ENCODE assay signal across 19 mouse cellular contexts in the genomic region with DNA sequence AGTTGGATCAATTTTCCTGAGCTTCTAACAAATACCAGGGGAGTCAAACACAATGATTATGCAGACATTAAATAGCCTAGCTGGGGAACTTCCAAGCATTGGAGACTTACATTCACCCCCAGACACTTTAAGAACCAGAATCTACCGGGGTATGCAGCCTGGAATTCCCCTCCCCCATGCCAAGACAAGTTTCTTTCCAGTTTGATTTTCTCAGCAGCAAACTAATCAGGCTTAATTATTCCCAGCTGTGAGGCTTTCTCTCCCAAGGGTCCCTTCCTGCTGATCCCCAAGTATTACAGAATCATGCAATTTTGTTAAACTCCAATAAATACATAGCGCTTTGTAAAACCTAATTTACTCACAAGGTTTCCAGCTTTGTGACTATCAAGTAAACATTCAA.
DNase-seq lines count a peak whose midpoint lies in the region; ATAC-seq lines count a peak whose summit lies in the region.
"Had no signal": no experiment of that assay in that cellular context is flagged by ENCODE, and none has a peak within 500 bp of the region (broad histone marks: within the 10 kb centered on the region; RNA-seq: fewer than 3 reads in every experiment).

No protein-coding gene starts in this region.

- H3K27me3 ChIP-seq in lung, embryonic 16.5 days (ENCODE audit: control insufficient read depth, insufficient read depth, low read depth, low read length), result no peaks in the 10 kb centered on the region
- H3K27me3 ChIP-seq in embryonic facial prominence, embryonic 10.5 days (replicated peaks; ENCODE audit: low read depth, poor library complexity, severe bottlenecking), result no peaks in the 10 kb centered on the region
- H3K27me3 ChIP-seq: heart, embryonic 15.5 days; limb, embryonic 15.5 days; lung, embryonic 15.5 days had no signal

- WGBS in lung, embryonic 16.5 days, result 11% methylated on average over 2 of the region's 2 CpGs
- WGBS in embryonic facial prominence, embryonic 10.5 days, result 15% methylated on average over 2 of the region's 2 CpGs

- no peak overlapping the region for H3K4me3 ChIP-seq in lung, embryonic 16.5 days (ENCODE audit: low read length)
- H3K4me3 ChIP-seq in embryonic facial prominence, embryonic 10.5 days, result no peak overlapping the region
- H3K4me3 ChIP-seq: heart, embryonic 15.5 days; limb, embryonic 15.5 days; lung, embryonic 15.5 days; midbrain, embryonic 12.5 days had no signal

- 0 out of 2 replicates have a peak overlapping the region, but pooled peaks have one; percentile 4 for H3K27ac ChIP-seq in lung, embryonic 16.5 days (ENCODE audit: low read length)
- H3K27ac ChIP-seq in embryonic facial prominence, embryonic 10.5 days (replicated peaks), result peak overlapping the region; percentile 74
- H3K27ac ChIP-seq: heart, embryonic 15.5 days; limb, embryonic 15.5 days; liver, embryonic 14.5 days; lung, embryonic 15.5 days; midbrain, embryonic 12.5 days had no signal

- H3K9me3 ChIP-seq in lung, embryonic 16.5 days (ENCODE audit: control insufficient read depth, low read length), result no peaks in the 10 kb centered on the region
- no peaks in the 10 kb centered on the region for H3K9me3 ChIP-seq in embryonic facial prominence, embryonic 10.5 days
- H3K9me3 ChIP-seq: heart, embryonic 15.5 days; limb, embryonic 15.5 days; lung, embryonic 15.5 days; midbrain, embryonic 12.5 days had no signal

- peaks cover 4% of the 10 kb centered on the region for H3K4me1 ChIP-seq in lung, embryonic 16.5 days (replicated peaks; ENCODE audit: control insufficient read depth, insufficient read depth, low read length)
- H3K4me1 ChIP-seq in embryonic facial prominence, embryonic 10.5 days, result peaks cover 36% of the 10 kb centered on the region
- H3K4me1 ChIP-seq: heart, embryonic 15.5 days; limb, embryonic 15.5 days; midbrain, embryonic 12.5 days had no signal

- no peak overlapping the region for H3K9ac ChIP-seq in lung, embryonic 16.5 days (ENCODE audit: low read length)
- H3K9ac ChIP-seq: heart, embryonic 15.5 days; limb, embryonic 15.5 days; liver, embryonic 14.5 days; lung, embryonic 15.5 days; midbrain, embryonic 12.5 days had no signal

- no peak overlapping the region for H3K4me2 ChIP-seq in lung, embryonic 16.5 days (ENCODE audit: low read depth, low read length)
- H3K4me2 ChIP-seq: heart, embryonic 15.5 days; limb, embryonic 15.5 days; lung, embryonic 15.5 days; midbrain, embryonic 12.5 days had no signal

- DNase-seq in lung, postnatal 36 days, result no peak
- DNase-seq in embryo, embryonic 10.5 days (ENCODE audit: low spot score), result peak; percentile 74
- DNase-seq in embryonic facial prominence, embryonic 10.5 days (ENCODE audit: low spot score), result peak; percentile 62
- peak; percentile 35 for DNase-seq in mesoderm, embryonic 11.5 days (ENCODE audit: low read depth, low spot score)
- DNase-seq in layer of hippocampus, adult 8-10 months (ENCODE audit: low spot score in 2 of 2), result no peak
- DNase-seq: adrenal gland, adult 8-10 months; cerebellum, adult 9-10 months; heart, postnatal 36 days; kidney, postnatal 4 days; layer of hippocampus, adult 9-11 months had no signal

- H3K36me3 ChIP-seq in lung, embryonic 16.5 days (ENCODE audit: control insufficient read depth, insufficient read depth, low read length), result no peaks in the 10 kb centered on the region
- H3K36me3 ChIP-seq in embryonic facial prominence, embryonic 10.5 days (replicated peaks), result no peaks in the 10 kb centered on the region
- H3K36me3 ChIP-seq: heart, embryonic 15.5 days; limb, embryonic 15.5 days; lung, embryonic 15.5 days; midbrain, embryonic 12.5 days had no signal

- no peak for ATAC-seq in lung, embryonic 16.5 days (ENCODE audit: low read depth)
- no peak for ATAC-seq in erythroid progenitor cell, adult 5-6 weeks (replicated peaks; ENCODE audit: low FRiP score, poor library complexity, severe bottlenecking)
- ATAC-seq: hindbrain, embryonic 16.5 days; intestine, embryonic 16.5 days had no signal

Comparison
In these comparisons a context has a peak if more than half of its experiments do, and no peak if none do; other contexts are left out.
1. DNase-seq: peak in embryo, embryonic 10.5 days (single experiment), embryonic facial prominence, embryonic 10.5 days (single experiment) and mesoderm, embryonic 11.5 days (single experiment); none in lung, postnatal 36 days (single experiment) and layer of hippocampus, adult 8-10 months (0 of 2).